Mouse (Mus musculus) olfactory bulb, adult 2 months (tissue): ENCODE data around the gene Adgrb2.

ENCODE experiments used
- CTCF ChIP-seq: fragments of 200-500 bp; IDR thresholded peaks from 2 replicates; pipeline ENCODE4 v1.5.1; 2012; ENCODE audit warnings: low read depth, mild to moderate bottlenecking, low read length, moderate library complexity; ENCODE audit not compliant: insufficient read depth
- POLR2A ChIP-seq: fragments of 200-500 bp; IDR thresholded peaks from 2 replicates; pipeline ENCODE4 v1.6.1; 2012; ENCODE audit warnings: mild to moderate bottlenecking, low read depth, low read length, moderate library complexity; ENCODE audit not compliant: insufficient read depth

DNA sequence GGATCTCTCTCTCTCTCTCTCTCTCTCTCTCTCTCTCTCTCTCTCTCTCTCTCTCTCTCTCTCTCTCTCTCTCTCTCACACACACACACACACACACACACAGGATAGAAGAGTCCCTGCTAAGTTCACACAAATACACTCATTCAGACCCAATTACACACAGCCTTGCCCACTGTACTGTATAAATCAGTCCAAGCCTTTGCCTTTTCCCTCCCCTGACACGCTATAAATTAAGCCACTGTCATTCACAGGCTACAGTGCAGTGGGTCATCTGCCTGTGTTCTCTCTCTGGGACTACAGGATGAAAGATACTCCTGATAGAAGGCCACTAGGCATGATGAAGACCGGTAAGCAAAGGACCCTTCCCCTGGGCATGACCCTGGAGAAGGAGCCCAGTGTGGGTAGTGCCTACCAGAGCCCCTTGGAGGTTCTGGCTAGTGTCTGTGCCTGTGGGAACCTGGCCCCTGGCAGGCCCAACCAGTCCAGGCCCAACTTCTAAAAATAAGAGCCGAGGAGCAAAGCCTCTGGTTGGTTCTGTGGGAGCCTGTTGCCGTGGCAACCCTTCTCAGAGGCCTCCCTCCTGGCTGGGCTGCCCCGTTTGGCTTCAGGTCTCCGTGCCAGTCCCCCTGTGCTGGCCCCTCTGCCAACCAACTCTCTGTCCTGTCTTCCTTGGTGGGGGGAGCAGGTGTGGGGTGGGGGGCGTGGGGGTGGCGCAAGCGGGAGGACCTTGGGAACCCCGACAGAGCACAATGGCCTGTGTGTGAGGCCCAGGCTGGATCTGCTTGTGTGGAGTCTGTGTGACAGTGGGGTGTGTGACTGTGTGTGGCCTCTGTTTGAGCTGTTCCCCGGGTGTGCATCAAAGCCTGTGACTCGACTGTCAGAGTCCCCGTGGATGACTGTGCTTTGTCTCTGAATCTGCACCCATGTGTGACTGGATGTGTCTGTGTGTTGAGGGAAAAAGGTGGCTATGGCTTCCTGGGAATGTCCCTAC is 17.4 kb upstream of the Adgrb2 start:
- TF ChIP-seq POLR2A (no peak), CTCF (no peak)
